Mouse (Mus musculus): ENCODE measurements around the gene Pax8. TPM values are rescaled to one million over a fixed set of nuclear protein-coding genes. Genes with fewer than 3 reads are reported as not detected.

Pax8 gene
- polyA plus RNA-seq, 1 experiment from 2014 or later: 0.27 TPM

- H3K36me3 ChIP-seq (ENCODE audit: control insufficient read depth, insufficient read depth, low read length): no peaks in the 10 kb centered on the region
- no peak overlapping the region for H3K4me3 ChIP-seq (ENCODE audit: low read depth, low read length)
- no peaks in the 10 kb centered on the region for H3K27me3 ChIP-seq (ENCODE audit: control insufficient read depth, insufficient read depth, low read length)
- no peak overlapping the region for H3K4me2 ChIP-seq
- H3K9ac ChIP-seq (ENCODE audit: low read depth, low read length): no peak overlapping the region
- ATAC-seq (replicated peaks; ENCODE audit: insufficient number of reproducible peaks, low FRiP score, low TSS enrichment): no peak
- no peak overlapping the region for H3K27ac ChIP-seq (ENCODE audit: low read depth, low read length)
- no peaks in the 10 kb centered on the region for H3K4me1 ChIP-seq (ENCODE audit: control insufficient read depth, insufficient read depth, low read length)
- H3K9me3 ChIP-seq (replicated peaks; ENCODE audit: control insufficient read depth, low read length): no peaks in the 10 kb centered on the region
- 19% methylated on average over 2 of the region's 2 CpGs for WGBS (ENCODE audit: insufficient replicate concordance)
Measured at GRCm38 (mm10) chr2:24417106-24417505, 58.3 kb downstream of the Pax8 start.

DNA sequence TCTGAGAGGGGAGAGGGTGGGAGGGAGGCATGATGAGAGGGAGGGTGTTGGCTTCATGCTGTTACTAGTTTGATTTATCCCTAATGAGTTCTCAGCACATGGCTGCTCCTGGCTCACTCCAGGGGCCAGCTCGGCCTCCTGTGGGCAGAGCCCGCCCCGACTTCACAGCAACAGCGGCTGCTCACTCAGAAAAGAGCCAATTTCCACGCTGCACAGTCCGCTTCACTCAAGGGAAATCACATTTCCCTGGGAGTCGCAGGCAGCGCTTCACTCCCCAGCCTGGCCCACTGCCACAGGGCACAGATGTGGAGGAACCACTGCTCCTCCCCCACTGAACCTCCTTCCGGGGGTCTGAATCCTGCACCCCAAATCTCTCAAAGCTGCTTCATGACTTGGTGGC, 58.7 kb downstream of the Pax8 start:
- WGBS (ENCODE audit: insufficient replicate concordance): 10% methylated on average over 8 of the region's 9 CpGs
- Histone ChIP-seq H3K9me3 (replicated peaks; ENCODE audit: control insufficient read depth, low read length) (no peaks in the 10 kb centered on the region), H3K27ac (ENCODE audit: low read depth, low read length) (no peak overlapping the region), H3K4me1 (ENCODE audit: control insufficient read depth, insufficient read depth, low read length) (no peaks in the 10 kb centered on the region), H3K27me3 (ENCODE audit: control insufficient read depth, insufficient read depth, low read length) (no peaks in the 10 kb centered on the region), H3K4me3 (ENCODE audit: low read depth, low read length) (no peak overlapping the region), H3K9ac (ENCODE audit: low read depth, low read length) (no peak overlapping the region), H3K36me3 (ENCODE audit: control insufficient read depth, insufficient read depth, low read length) (no peaks in the 10 kb centered on the region), H3K4me2 (no peak overlapping the region)
- ATAC-seq (replicated peaks; ENCODE audit: insufficient number of reproducible peaks, low FRiP score, low TSS enrichment): no peak

DNA sequence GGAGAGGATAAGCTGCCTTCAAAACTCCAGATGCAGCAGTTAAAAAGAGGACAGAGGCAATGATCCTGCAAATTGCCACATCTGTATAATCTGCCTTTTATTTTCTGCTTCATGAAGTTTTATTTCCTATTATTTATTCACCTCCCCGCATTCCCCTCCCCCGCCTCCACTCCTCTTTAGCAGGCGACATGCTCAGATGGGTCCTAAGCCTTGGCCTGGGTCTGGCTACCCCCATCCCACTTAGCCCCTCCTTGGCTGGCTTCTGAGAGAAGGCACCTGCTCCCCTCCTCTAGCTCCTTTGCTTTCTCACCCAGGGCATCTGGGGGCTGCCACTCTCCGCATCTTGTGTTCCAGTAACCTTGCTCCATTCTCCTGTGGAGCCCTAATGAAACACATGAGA, 61.7 kb downstream of the Pax8 start:
- no peaks in the 10 kb centered on the region for H3K9me3 ChIP-seq (replicated peaks; ENCODE audit: control insufficient read depth, low read length)
- no peak for ATAC-seq (replicated peaks; ENCODE audit: insufficient number of reproducible peaks, low FRiP score, low TSS enrichment)
- WGBS (ENCODE audit: insufficient replicate concordance): 73% methylated on average over 4 of the region's 4 CpGs

GRCm38 (mm10) chr2:24413172-24413571, 62.2 kb downstream of the Pax8 start:
- ATAC-seq (replicated peaks; ENCODE audit: insufficient number of reproducible peaks, low FRiP score, low TSS enrichment): no peak
- Histone ChIP-seq H3K4me1 (ENCODE audit: control insufficient read depth, insufficient read depth, low read length) (no peaks in the 10 kb centered on the region), H3K27me3 (ENCODE audit: control insufficient read depth, insufficient read depth, low read length) (no peaks in the 10 kb centered on the region), H3K36me3 (ENCODE audit: control insufficient read depth, insufficient read depth, low read length) (no peaks in the 10 kb centered on the region), H3K4me3 (ENCODE audit: low read depth, low read length) (no peak overlapping the region), H3K9me3 (replicated peaks; ENCODE audit: control insufficient read depth, low read length) (no peaks in the 10 kb centered on the region), H3K9ac (ENCODE audit: low read depth, low read length) (no peak overlapping the region), H3K27ac (ENCODE audit: low read depth, low read length) (no peak overlapping the region), H3K4me2 (no peak overlapping the region)
- WGBS (ENCODE audit: insufficient replicate concordance): 75% methylated on average over 3 of the region's 3 CpGs

More for the DNA sequence above, 61.7 kb downstream of the Pax8 start:
- no peak overlapping the region for H3K27ac ChIP-seq (ENCODE audit: low read depth, low read length)
- no peaks in the 10 kb centered on the region for H3K36me3 ChIP-seq (ENCODE audit: control insufficient read depth, insufficient read depth, low read length)
- H3K4me3 ChIP-seq (ENCODE audit: low read depth, low read length): no peak overlapping the region
- H3K27me3 ChIP-seq (ENCODE audit: control insufficient read depth, insufficient read depth, low read length): no peaks in the 10 kb centered on the region
- no peaks in the 10 kb centered on the region for H3K4me1 ChIP-seq (ENCODE audit: control insufficient read depth, insufficient read depth, low read length)
- H3K9ac ChIP-seq (ENCODE audit: low read depth, low read length): no peak overlapping the region
- no peak overlapping the region for H3K4me2 ChIP-seq

DNA sequence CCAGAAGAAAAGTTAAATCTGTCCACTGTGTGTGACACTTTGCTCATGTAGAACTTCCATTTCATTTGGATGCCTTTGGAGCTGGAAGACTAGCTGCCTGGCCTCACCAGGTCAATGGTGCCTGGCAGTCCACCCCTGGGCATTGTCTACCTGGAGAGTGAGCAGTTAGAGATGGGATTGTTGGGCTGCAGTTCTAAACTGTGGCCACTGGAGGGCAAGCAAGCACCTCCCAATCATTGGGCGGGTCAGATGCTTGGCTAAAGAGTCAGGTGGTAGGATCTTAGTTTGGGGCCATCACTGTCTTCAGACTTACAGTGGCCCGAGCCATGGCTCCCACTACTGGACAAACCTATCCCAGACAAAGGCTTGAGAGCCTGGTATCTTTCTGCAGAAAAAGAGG, 66.2 kb downstream of the Pax8 start:
- no peak overlapping the region for H3K4me3 ChIP-seq (ENCODE audit: low read depth, low read length)
- H3K36me3 ChIP-seq (ENCODE audit: control insufficient read depth, insufficient read depth, low read length): no peaks in the 10 kb centered on the region
- no peak overlapping the region for H3K4me2 ChIP-seq
- no peak for ATAC-seq (replicated peaks; ENCODE audit: insufficient number of reproducible peaks, low FRiP score, low TSS enrichment)
- H3K27me3 ChIP-seq (ENCODE audit: control insufficient read depth, insufficient read depth, low read length): peaks cover 11% of the 10 kb centered on the region
- no peaks in the 10 kb centered on the region for H3K4me1 ChIP-seq (ENCODE audit: control insufficient read depth, insufficient read depth, low read length)
- H3K9ac ChIP-seq (ENCODE audit: low read depth, low read length): no peak overlapping the region
- WGBS (ENCODE audit: insufficient replicate concordance): 2% methylated on average over 2 of the region's 2 CpGs
- H3K9me3 ChIP-seq (replicated peaks; ENCODE audit: control insufficient read depth, low read length): no peaks in the 10 kb centered on the region
- no peak overlapping the region for H3K27ac ChIP-seq (ENCODE audit: low read depth, low read length)

GRCm38 (mm10) chr2:24407701-24408485, 67.5 kb downstream of the Pax8 start:
- Histone ChIP-seq H3K27me3 (ENCODE audit: control insufficient read depth, insufficient read depth, low read length) (peaks cover 16% of the 10 kb centered on the region), H3K4me3 (ENCODE audit: low read depth, low read length) (no peak overlapping the region), H3K9me3 (replicated peaks; ENCODE audit: control insufficient read depth, low read length) (no peaks in the 10 kb centered on the region), H3K9ac (ENCODE audit: low read depth, low read length) (no peak overlapping the region), H3K27ac (ENCODE audit: low read depth, low read length) (no peak overlapping the region), H3K4me2 (no peak overlapping the region), H3K4me1 (ENCODE audit: control insufficient read depth, insufficient read depth, low read length) (no peaks in the 10 kb centered on the region), H3K36me3 (ENCODE audit: control insufficient read depth, insufficient read depth, low read length) (no peaks in the 10 kb centered on the region)
- no peak for ATAC-seq (replicated peaks; ENCODE audit: insufficient number of reproducible peaks, low FRiP score, low TSS enrichment)
- 52% methylated on average over 4 of the region's 4 CpGs for WGBS (ENCODE audit: insufficient replicate concordance)

- ATAC-seq (replicated peaks; ENCODE audit: insufficient number of reproducible peaks, low FRiP score, low TSS enrichment): peak; percentile 41; the same call in 1 of the 2 replicates
- H3K9me3 ChIP-seq (replicated peaks; ENCODE audit: control insufficient read depth, low read length): no peaks in the 10 kb centered on the region
- H3K4me1 ChIP-seq (ENCODE audit: control insufficient read depth, insufficient read depth, low read length): 0 out of 2 replicates have a peak, but pooled peaks cover 2% of the 10 kb centered on the region
- peaks cover 16% of the 10 kb centered on the region for H3K27me3 ChIP-seq (ENCODE audit: control insufficient read depth, insufficient read depth, low read length)
- no peak overlapping the region for H3K27ac ChIP-seq (ENCODE audit: low read depth, low read length)
- peak overlapping the region; percentile 55 for H3K4me2 ChIP-seq
- H3K9ac ChIP-seq (ENCODE audit: low read depth, low read length): 0 out of 2 replicates have a peak overlapping the region, but pooled peaks have one; percentile 4
- H3K36me3 ChIP-seq (ENCODE audit: control insufficient read depth, insufficient read depth, low read length): no peaks in the 10 kb centered on the region
- no peak overlapping the region for H3K4me3 ChIP-seq (ENCODE audit: low read depth, low read length)
- 9% methylated on average over 23 of the region's 23 CpGs for WGBS (ENCODE audit: insufficient replicate concordance)
Measured at GRCm38 (mm10) chr2:24405345-24406012, 69.9 kb downstream of the Pax8 start.

GRCm38 (mm10) chr2:24400711-24401110, 74.7 kb downstream of the Pax8 start:
- ATAC-seq (replicated peaks; ENCODE audit: insufficient number of reproducible peaks, low FRiP score, low TSS enrichment): no peak
- H3K27ac ChIP-seq (ENCODE audit: low read depth, low read length): no peak overlapping the region
- H3K27me3 ChIP-seq (ENCODE audit: control insufficient read depth, insufficient read depth, low read length): peaks cover 10% of the 10 kb centered on the region
- 0 out of 2 replicates have a peak, but pooled peaks cover 2% of the 10 kb centered on the region for H3K4me1 ChIP-seq (ENCODE audit: control insufficient read depth, insufficient read depth, low read length)
- H3K36me3 ChIP-seq (ENCODE audit: control insufficient read depth, insufficient read depth, low read length): no peaks in the 10 kb centered on the region
- no peaks in the 10 kb centered on the region for H3K9me3 ChIP-seq (replicated peaks; ENCODE audit: control insufficient read depth, low read length)
- H3K9ac ChIP-seq (ENCODE audit: low read depth, low read length): no peak overlapping the region
- WGBS (ENCODE audit: insufficient replicate concordance): 72% methylated on average over 3 of the region's 3 CpGs
- no peak overlapping the region for H3K4me2 ChIP-seq
- H3K4me3 ChIP-seq (ENCODE audit: low read depth, low read length): no peak overlapping the region
